Mouse (Mus musculus) MEL (cell line): ENCODE measurements around the gene Aldoc.

Source experiments
- CTCF ChIP-seq, 3 experiments: IDR thresholded peaks in 2 of 3; conservative IDR thresholded peaks in 1 of 3; 2 replicates each; pipeline ENCODE4 v1.5.1; 2011 to 2012; ENCODE audit warnings: low read length in 3 of 3, low read depth in 2 of 3, mild to moderate bottlenecking in 2 of 3, improper control_type of control experiment in 1 of 3, inconsistent platforms in 1 of 3, mixed read lengths in 1 of 3, moderate library complexity in 1 of 3; ENCODE audit not compliant: control insufficient read depth in 1 of 3, insufficient read depth in 1 of 3, poor library complexity in 1 of 3, severe bottlenecking in 1 of 3
- EP300 ChIP-seq, 2 experiments: IDR thresholded peaks; 2 replicates each; pipeline ENCODE4 v1.6.1; 2011; ENCODE audit warnings: improper control_type of control experiment in 2 of 2, low read length in 2 of 2, low read depth in 1 of 2, mild to moderate bottlenecking in 1 of 2
- HCFC1 ChIP-seq: IDR thresholded peaks from 2 replicates; pipeline ENCODE4 v1.6.1; 2012; ENCODE audit warnings: low read depth, mild to moderate bottlenecking, inconsistent platforms, low read length, improper control_type of control experiment, moderate library complexity
- MAFK ChIP-seq: IDR thresholded peaks from 2 replicates; pipeline ENCODE4 v1.6.1; 2011; ENCODE audit warnings: low read depth, mild to moderate bottlenecking, low read length, improper control_type of control experiment, borderline replicate concordance
- MAX ChIP-seq: IDR thresholded peaks from 2 replicates; pipeline ENCODE4 v1.6.1; 2011; ENCODE audit warnings: low read length, improper control_type of control experiment
- MEF2A ChIP-seq: IDR thresholded peaks from 2 replicates; pipeline ENCODE4 v1.6.1; 2014; ENCODE audit warnings: low read depth, mild to moderate bottlenecking, inconsistent platforms, low read length, improper control_type of control experiment; ENCODE audit not compliant: poor library complexity, insufficient replicate concordance, severe bottlenecking; ENCODE audit errors: extremely low read depth
- MXI1 ChIP-seq: IDR thresholded peaks from 2 replicates; pipeline ENCODE4 v1.6.1; 2011; ENCODE audit warnings: mild to moderate bottlenecking, low read depth, low read length, improper control_type of control experiment
- TAL1 ChIP-seq: IDR thresholded peaks from 2 replicates; pipeline ENCODE4 v1.6.1; 2012; ENCODE audit warnings: mild to moderate bottlenecking, inconsistent platforms, low read length, moderate library complexity, mixed read lengths
- UBTF ChIP-seq: IDR thresholded peaks from 2 replicates; pipeline ENCODE4 v1.6.1; 2012; ENCODE audit warnings: low read depth, mild to moderate bottlenecking, inconsistent platforms, low read length, improper control_type of control experiment, moderate library complexity, borderline replicate concordance; ENCODE audit not compliant: insufficient read depth

DNA sequence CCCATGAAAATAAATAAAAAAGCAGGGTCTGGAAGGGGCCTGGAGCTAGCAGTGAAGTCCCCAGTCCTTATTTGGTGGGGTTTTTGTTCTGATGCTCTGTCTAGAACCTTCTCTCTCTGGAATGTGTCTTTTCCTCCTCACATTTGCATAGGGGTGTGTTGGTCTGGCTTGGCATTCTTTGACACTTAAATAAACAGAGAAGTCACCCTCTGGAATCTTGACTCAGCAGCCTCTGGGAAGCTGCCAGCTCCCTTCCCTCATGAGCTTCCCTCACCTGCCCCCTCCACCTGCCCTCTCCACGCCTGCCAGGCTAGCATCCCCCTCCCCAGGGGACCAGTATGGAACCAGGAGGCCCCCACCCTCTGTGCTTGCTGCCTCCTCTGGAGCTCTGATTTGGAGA, 47.6 kb downstream of the Aldoc start:
- TF ChIP-seq MAFK = no peak
- TF ChIP-seq EP300 (IDR thresholded peaks at IDR 0.05; ENCODE audit: low read depth in 1 of 2, low read length in 2 of 2) = no peak
- no peak for TF ChIP-seq CTCF (IDR thresholded peaks at IDR 0.05 in 2 of 3, conservative IDR thresholded peaks at IDR 0.05 in 1 of 3; ENCODE audit: control insufficient read depth in 1 of 3, insufficient read depth in 1 of 3, low read depth in 2 of 3, low read length in 3 of 3, poor library complexity in 1 of 3, severe bottlenecking in 1 of 3)
- no peak for TF ChIP-seq MEF2A
- no peak for TF ChIP-seq TAL1
- no peak for TF ChIP-seq MXI1
- no peak for TF ChIP-seq HCFC1
- TF ChIP-seq MAX = no peak
- no peak for TF ChIP-seq UBTF
